Mouse (Mus musculus): ENCODE data around the gene Gstm6.

DNA sequence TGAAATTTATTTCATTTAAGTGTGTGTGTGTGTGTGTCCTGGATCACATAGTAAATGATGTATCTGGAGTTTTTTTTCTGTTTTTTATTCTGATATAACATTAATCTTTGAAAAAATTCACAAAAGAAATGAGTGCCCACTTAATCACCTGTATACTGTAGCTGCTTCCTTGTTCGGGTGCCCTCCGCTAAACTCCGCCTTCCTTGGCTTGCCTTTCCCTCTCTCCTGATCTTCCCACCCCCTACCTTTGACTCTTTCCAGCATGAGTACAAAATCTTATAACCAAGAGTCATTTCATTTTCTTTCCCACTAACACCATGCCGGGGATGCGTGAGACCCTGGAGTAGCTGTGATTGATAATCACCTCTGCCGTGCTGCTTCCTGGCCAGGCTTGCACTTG lies 11.4 kb downstream of the Gstm6 start:
- TF ChIP-seq POLR2A (IDR thresholded peaks at IDR 0.05; ENCODE audit: borderline replicate concordance, low read depth, low read length), result no peak
- TF ChIP-seq CTCF (IDR thresholded peaks at IDR 0.05; ENCODE audit: low read depth, low read length), result no peak
